Mouse (Mus musculus) lung, embryonic 16.5 days (tissue): ENCODE results near the gene Arhgdib. TPM values are rescaled to one million over a fixed set of nuclear protein-coding genes. Genes with fewer than 3 reads are reported as not detected.

Experiments used
- ATAC-seq: fragments of 200-750 bp; cut with Nextera tagmentation; 2 replicates; pipeline ENCODE4 v1.8.0; 2017; ENCODE audit warnings: low read depth, mild to moderate bottlenecking, moderate library complexity
- H3K27ac ChIP-seq: fragments of 300-500 bp; sonication (generic); 2 replicates; pipeline ENCODE4 v1.5.1; 2014; ENCODE audit warnings: mild to moderate bottlenecking, control low read depth, low read length
- H3K27me3 ChIP-seq: fragments of 300-500 bp; sonication (generic); 2 replicates; pipeline ENCODE4 v1.6.1; 2014; ENCODE audit warnings: low read depth, low read length, mixed read lengths; ENCODE audit not compliant: control insufficient read depth, insufficient read depth
- H3K36me3 ChIP-seq: fragments of 300-500 bp; sonication (generic); 2 replicates; pipeline ENCODE4 v1.6.1; 2014; ENCODE audit warnings: low read length; ENCODE audit not compliant: control insufficient read depth, insufficient read depth
- H3K4me1 ChIP-seq: fragments of 300-500 bp; sonication (generic); replicated peaks from 2 replicates; pipeline ENCODE4 v1.6.1; 2014; ENCODE audit warnings: low read length, mixed read lengths; ENCODE audit not compliant: control insufficient read depth, insufficient read depth
- H3K4me2 ChIP-seq: fragments of 300-500 bp; sonication (generic); 2 replicates; pipeline ENCODE4 v1.6.1; 2014; ENCODE audit warnings: low read depth, low read length, control low read depth
- H3K4me3 ChIP-seq: fragments of 300-500 bp; sonication (generic); 2 replicates; pipeline ENCODE4 v1.5.1; 2014; ENCODE audit warnings: mild to moderate bottlenecking, low read length, control low read depth
- H3K9ac ChIP-seq: fragments of 300-500 bp; sonication (generic); 2 replicates; pipeline ENCODE4 v1.6.1; 2014; ENCODE audit warnings: low read length, control low read depth
- H3K9me3 ChIP-seq: fragments of 300-500 bp; sonication (generic); 2 replicates; pipeline ENCODE4 v1.6.1; 2016; ENCODE audit warnings: low read length; ENCODE audit not compliant: control insufficient read depth
- whole genome bisulfite sequencing: fragments of 180-500 bp; shearing (Covaris S2); extraction: QIAGEN DNeasy Blood & Tissue Kit; methylation state at CpG from one replicate; pipeline ENCODE4 v1.1.7; 2014; 5-methylcytosine and 5-hydroxymethylcytosine counted together
- polyA plus RNA-seq: library from polyadenylated mRNA; unstranded; fragments of >200 nt; fragmentation: Nextera tagmentation; extraction: Ambion mirVana; gene quantifications from 2 replicates; pipeline ENCODE4 v1.2.1, GENCODE M21; 2015

Arhgdib gene
- polyA plus RNA-seq, 1 experiment from 2014 or later: 85.2 TPM

- Histone ChIP-seq H3K4me3 (no peak overlapping the region), H3K9ac (no peak overlapping the region), H3K36me3 (no peaks in the 10 kb centered on the region), H3K4me1 (peaks cover 36% of the 10 kb centered on the region), H3K9me3 (no peaks in the 10 kb centered on the region), H3K27ac (no peak overlapping the region), H3K4me2 (no peak overlapping the region), H3K27me3 (no peaks in the 10 kb centered on the region)
- ATAC-seq: no peak
- 84% methylated on average over 9 of the region's 9 CpGs for WGBS
Observed at GRCm38 (mm10) chr6:136902527-136902926, 39.2 kb downstream of the Arhgdib start.

- H3K9me3 ChIP-seq: no peaks in the 10 kb centered on the region
- ATAC-seq: no peak
- no peak overlapping the region for H3K4me2 ChIP-seq
- H3K36me3 ChIP-seq: no peaks in the 10 kb centered on the region
- H3K27ac ChIP-seq: no peak overlapping the region
- H3K4me1 ChIP-seq: peaks cover 30% of the 10 kb centered on the region
- H3K4me3 ChIP-seq: no peak overlapping the region
- 51% methylated on average over 2 of the region's 2 CpGs for WGBS
- H3K9ac ChIP-seq: no peak overlapping the region
- no peaks in the 10 kb centered on the region for H3K27me3 ChIP-seq
Observed at GRCm38 (mm10) chr6:136901010-136901409, 40.7 kb downstream of the Arhgdib start.

GRCm38 (mm10) chr6:136900369-136901009 lies 41.2 kb downstream of the Arhgdib start:
- Histone ChIP-seq H3K27ac (peak overlapping the region; percentile 50), H3K4me2 (no peak overlapping the region), H3K4me3 (no peak overlapping the region), H3K9ac (no peak overlapping the region), H3K27me3 (no peaks in the 10 kb centered on the region), H3K36me3 (no peaks in the 10 kb centered on the region), H3K4me1 (peaks cover 30% of the 10 kb centered on the region), H3K9me3 (no peaks in the 10 kb centered on the region)
- WGBS: 25% methylated on average over 4 of the region's 4 CpGs
- ATAC-seq: no peak

- Histone ChIP-seq H3K4me2 (no peak overlapping the region), H3K9ac (no peak overlapping the region), H3K4me3 (no peak overlapping the region), H3K4me1 (peaks cover 34% of the 10 kb centered on the region), H3K9me3 (no peaks in the 10 kb centered on the region), H3K36me3 (no peaks in the 10 kb centered on the region), H3K27ac (peak overlapping the region; percentile 95), H3K27me3 (no peaks in the 10 kb centered on the region)
- 35% methylated on average over 2 of the region's 2 CpGs for WGBS
- no peak for ATAC-seq
Observed at GRCm38 (mm10) chr6:136898954-136899353, 42.7 kb downstream of the Arhgdib start.

GRCm38 (mm10) chr6:136898222-136898621 lies 43.5 kb downstream of the Arhgdib start:
- Histone ChIP-seq H3K9ac (no peak overlapping the region), H3K4me3 (no peak overlapping the region), H3K4me1 (peaks cover 31% of the 10 kb centered on the region), H3K9me3 (no peaks in the 10 kb centered on the region), H3K4me2 (no peak overlapping the region), H3K27me3 (no peaks in the 10 kb centered on the region), H3K36me3 (no peaks in the 10 kb centered on the region), H3K27ac (peak overlapping the region; percentile 95)
- peak; percentile 96 for ATAC-seq
- 26% methylated on average over 4 of the region's 4 CpGs for WGBS

GRCm38 (mm10) chr6:136897789-136898188 lies 43.9 kb downstream of the Arhgdib start:
- Histone ChIP-seq H3K27me3 (no peaks in the 10 kb centered on the region), H3K4me1 (peaks cover 31% of the 10 kb centered on the region), H3K36me3 (no peaks in the 10 kb centered on the region), H3K4me3 (no peak overlapping the region), H3K9me3 (no peaks in the 10 kb centered on the region), H3K9ac (0 out of 2 replicates have a peak overlapping the region, but pooled peaks have one; percentile 4), H3K27ac (peak overlapping the region; percentile 95), H3K4me2 (peak overlapping the region; percentile 23; the same call in 1 of the 2 replicates)
- ATAC-seq: peak; percentile 53
- WGBS: 31% methylated on average over 4 of the region's 4 CpGs

GRCm38 (mm10) chr6:136894532-136895339 lies 47.0 kb downstream of the Arhgdib start:
- Histone ChIP-seq H3K4me3 (no peak overlapping the region), H3K36me3 (no peaks in the 10 kb centered on the region), H3K9ac (peak overlapping the region; percentile 40; the same call in 1 of the 2 replicates), H3K9me3 (no peaks in the 10 kb centered on the region), H3K4me2 (no peak overlapping the region), H3K4me1 (peaks cover 26% of the 10 kb centered on the region; the same call in 1 of the 2 replicates), H3K27ac (peak overlapping the region; percentile 87), H3K27me3 (no peaks in the 10 kb centered on the region)
- ATAC-seq: peak; percentile 13; the same call in 1 of the 2 replicates
- WGBS: 21% methylated on average over 15 of the region's 15 CpGs

- Histone ChIP-seq H3K4me1 (peaks cover 29% of the 10 kb centered on the region; the same call in 1 of the 2 replicates), H3K9me3 (no peaks in the 10 kb centered on the region), H3K4me3 (no peak overlapping the region), H3K27ac (no peak overlapping the region), H3K9ac (no peak overlapping the region), H3K36me3 (no peaks in the 10 kb centered on the region), H3K27me3 (no peaks in the 10 kb centered on the region), H3K4me2 (no peak overlapping the region)
- no peak for ATAC-seq
- WGBS: 75% methylated on average over 2 of the region's 2 CpGs
Observed at GRCm38 (mm10) chr6:136892002-136892401, 49.7 kb downstream of the Arhgdib start.

- Histone ChIP-seq H3K27ac (peak overlapping the region; percentile 71), H3K4me3 (no peak overlapping the region), H3K36me3 (no peaks in the 10 kb centered on the region), H3K27me3 (no peaks in the 10 kb centered on the region), H3K9ac (no peak overlapping the region), H3K9me3 (no peaks in the 10 kb centered on the region), H3K4me2 (no peak overlapping the region), H3K4me1 (peaks cover 16% of the 10 kb centered on the region; the same call in 1 of the 2 replicates)
- ATAC-seq: no peak
- WGBS: 64% methylated on average over 6 of the region's 6 CpGs
Observed at GRCm38 (mm10) chr6:136889554-136889953, 52.1 kb downstream of the Arhgdib start.
